Mouse (Mus musculus) layer of hippocampus, postnatal 25 days (tissue): ENCODE measurements around the gene Glt6d1. TPM values are rescaled to one million over a fixed set of nuclear protein-coding genes. Genes with fewer than 3 reads are reported as not detected.

Source experiments
- DNase-seq, 2 experiments: peaks; one replicate each; pipeline ENCODE4 v3.0.0; 2022; ENCODE audit warnings: mixed read lengths in 2 of 2, low spot score in 1 of 2; ENCODE audit errors: extremely low spot score in 1 of 2
- total RNA-seq, 2 experiments: library from RNA; stranded (reverse); gene quantifications; 2 replicates each; pipeline ENCODE4 v1.2.3; 2021

Glt6d1 gene
- total RNA-seq, 2 experiments from 2014 or later, result not detected

DNA sequence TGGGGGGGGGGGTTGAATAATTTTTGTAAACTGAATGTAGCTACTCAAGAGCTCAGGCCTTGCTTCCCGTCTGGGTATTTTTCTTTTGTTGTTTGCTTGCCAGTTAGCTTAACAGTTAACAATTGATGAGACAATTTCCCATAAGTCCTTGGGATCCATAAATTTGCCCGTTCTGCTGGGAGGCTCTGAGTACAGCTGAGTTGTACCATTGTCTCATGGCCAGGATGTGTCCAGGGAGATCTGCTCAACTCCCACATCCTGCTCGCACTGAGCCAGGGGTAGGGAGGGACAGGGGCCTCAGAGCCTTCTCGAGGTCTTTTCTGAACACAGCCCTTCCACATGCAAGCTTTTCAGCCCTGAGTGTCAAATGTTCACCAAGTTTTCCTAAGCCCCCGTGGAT, 17.6 kb downstream of the Glt6d1 start:
- DNase-seq, result no peak

DNA sequence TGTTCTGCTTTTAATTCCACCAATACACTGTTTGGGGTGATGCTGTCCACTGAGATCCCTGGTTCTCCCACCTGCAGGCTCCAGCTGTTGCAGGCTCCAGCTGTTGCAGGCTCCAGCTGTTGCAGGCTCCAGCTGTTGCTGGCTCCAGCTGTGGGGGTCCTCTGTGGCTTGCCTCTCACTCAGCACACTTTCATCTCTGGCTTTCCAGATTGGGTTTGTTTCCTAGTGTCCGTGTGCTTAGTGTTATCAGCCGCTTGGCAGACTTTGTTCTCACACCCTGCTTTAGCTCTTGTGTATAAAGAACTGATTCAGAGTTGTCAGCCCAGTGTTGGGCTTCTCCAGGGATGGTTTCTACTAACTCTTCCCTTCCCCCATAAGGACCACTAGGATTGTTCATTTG, 18.0 kb downstream of the Glt6d1 start:
- DNase-seq, result no peak

DNA sequence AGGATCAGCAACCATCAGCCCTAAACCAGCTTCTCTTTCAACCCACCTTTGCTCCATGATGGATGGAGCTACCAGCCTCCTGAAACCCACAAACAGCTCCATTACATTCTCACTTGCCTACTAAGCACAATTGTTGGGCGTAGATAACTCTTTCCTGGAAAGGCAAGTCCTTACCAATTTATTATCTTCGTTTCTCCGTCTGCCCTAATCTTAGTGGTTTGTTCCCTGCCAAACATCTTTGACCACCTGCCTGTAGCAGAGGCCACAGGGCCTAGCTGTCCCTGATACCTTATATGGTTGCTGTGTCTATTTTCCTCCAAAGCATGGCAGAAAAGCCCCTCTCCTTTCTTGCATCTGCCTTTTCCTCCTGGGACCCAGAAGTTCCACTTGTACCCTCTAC, 26.6 kb downstream of the Glt6d1 start:
- no peak for DNase-seq

DNA sequence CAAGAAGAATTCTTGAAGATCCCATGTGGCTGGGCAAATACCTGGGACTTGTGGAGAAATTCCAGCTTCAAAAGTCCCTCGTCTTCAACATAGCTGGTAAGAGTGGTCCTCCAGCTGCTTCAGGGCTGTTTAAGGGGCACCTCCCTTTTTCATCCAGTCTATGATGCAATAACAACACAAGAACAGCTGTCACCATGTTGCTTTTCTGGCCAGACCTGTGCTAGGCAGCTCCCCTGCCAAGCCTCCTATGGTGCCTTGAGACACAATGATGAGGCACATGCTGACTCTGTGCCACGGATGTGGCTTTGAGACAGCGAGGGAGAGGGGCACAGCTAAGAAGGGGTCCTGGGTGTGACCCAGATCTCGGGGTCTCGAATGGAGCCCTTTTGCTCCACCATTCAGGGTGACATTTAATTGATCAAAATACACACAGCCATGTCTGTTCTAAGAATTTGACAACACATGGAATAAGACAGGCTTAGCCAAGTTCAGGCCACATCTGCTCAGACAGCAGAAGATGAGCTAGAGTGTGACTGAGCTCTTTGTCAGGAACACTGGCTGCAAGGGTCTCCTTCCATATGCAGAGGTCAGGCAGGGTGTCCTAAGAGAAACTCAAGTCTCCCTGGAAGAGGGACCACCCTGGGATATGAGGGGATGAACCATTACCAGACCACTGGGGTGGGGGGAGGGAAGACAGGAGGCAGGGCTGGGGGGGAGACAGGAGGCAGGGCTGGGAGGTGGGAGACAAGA, 29.9 kb downstream of the Glt6d1 start:
- DNase-seq, result no peak

DNA sequence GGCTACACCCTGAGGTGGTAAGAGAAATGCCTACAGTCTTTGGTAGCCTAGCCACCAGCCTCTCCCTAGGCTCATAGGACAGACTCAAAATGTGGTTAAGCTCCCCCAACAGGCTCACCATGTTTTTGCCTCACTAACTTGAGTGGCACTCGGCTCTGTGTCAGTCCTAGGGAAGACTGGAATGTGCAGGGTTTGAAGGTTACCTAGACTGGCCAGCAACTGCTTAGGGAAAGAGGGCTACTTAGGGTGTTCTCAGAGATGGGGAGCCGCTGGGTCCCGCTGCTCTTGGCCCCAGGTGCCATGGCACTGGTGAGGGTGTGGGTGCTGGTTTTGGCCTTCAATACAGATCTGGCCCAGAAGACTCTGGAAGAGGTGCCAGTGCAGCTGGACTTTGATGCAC, 33.7 kb downstream of the Glt6d1 start, which contains the start of gene Gm13539:
Gm13539 (plus strand) TSS at position 301 of the 400 bp plus-strand sequence.
- DNase-seq, result no peak

DNA sequence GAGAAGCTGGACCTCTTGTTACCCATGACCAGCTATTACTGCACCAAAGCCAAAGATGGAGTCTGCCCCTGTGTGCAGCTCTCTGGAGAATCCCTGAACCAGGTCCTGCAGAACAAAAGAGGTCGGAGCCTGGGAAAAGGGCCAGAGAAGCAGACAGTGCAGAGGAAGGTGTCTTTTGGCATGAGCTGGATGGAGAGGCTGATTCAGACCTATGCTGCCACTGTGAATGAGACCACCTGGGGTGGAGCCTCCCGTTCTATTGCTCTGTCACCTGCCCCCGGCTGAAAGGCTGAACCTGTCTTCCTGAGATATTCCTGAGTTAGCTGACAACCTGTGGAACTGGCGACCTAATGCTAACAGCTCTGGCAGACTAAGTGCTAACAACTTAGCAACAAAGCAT, 34.7 kb downstream of the Glt6d1 start:
- DNase-seq, result no peak

DNA sequence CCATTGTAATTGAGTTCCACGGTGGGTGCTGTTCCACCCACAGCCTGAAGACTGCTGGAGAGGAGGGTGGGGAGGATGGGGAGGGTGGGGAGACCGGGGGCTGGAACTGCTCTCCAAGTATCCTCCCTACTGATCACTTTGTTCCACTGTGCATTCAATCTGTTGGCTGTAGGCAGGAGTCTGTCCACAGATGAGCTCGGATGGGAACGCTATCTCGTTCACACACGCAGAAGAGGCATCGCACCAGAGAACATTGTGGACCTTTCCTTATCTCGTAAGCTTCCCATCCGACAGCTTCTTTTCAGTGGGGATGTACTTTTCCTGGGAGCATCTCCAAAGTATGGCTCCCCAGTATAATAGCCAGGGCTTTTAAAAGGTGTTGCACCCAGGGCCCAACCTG, 36.6 kb downstream of the Glt6d1 start:
- no peak for DNase-seq

DNA sequence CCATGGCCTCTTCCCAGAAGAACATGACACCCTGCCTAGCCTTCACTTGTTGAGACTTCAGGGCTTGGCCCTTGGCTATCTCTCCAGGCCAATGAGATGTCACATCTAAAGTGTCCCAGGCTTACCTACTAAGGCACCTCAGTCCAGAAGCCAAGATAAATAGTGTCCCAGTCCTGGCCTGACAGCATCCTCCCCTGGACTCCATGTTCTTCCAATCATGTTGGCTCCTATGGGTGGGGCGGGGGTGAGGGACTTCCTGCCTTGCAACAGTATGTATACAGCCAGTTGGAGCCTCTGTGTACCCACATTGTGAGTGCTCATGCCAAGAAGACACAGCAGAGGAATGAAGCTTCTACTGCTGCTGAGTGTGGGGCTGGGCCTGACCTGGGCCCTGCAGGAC, 38.9 kb downstream of the Glt6d1 start, which contains the start of gene Lcn11:
Lcn11 (plus strand) TSS at position 301 of the 400 bp plus-strand sequence.
- no peak for DNase-seq

DNA sequence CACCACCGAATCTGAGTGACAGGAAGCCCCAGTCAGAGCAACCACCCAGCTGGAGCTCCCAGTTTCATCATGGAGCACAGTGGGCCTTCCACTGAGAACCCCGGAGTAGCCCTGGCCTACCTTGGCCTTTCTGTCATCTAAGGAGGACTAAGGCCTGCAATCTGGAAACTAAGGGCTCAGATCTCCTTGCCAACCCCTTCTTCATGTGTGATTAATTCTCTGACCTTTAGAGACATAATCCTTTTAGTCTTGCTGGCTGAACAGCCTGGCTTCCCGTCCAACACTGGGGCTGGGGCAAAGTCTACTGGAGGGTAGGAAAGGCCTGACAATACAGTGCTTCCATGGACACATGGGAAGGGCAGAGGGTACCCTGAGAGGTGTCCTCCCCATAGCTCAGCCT, 39.7 kb downstream of the Glt6d1 start:
- DNase-seq, result no peak

DNA sequence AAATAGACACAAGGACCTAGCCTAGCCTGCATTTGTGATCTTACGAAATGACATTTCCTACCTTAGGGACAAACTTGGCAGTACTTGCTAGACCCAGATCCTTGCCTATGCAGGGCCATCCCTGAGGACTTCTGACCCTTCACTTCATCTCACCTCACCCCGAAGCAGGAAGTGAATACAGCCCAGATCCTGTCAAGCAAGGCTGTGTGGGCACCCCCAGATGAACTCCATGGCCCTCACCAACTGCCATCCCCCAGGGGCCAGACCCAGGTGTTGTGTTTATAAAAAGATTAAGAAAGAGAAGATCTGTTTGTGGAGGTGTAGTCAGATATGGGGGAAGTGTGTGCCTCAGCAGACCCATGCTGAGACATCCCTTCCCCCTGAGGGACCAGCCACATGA, 41.0 kb downstream of the Glt6d1 start:
- no peak for DNase-seq

DNA sequence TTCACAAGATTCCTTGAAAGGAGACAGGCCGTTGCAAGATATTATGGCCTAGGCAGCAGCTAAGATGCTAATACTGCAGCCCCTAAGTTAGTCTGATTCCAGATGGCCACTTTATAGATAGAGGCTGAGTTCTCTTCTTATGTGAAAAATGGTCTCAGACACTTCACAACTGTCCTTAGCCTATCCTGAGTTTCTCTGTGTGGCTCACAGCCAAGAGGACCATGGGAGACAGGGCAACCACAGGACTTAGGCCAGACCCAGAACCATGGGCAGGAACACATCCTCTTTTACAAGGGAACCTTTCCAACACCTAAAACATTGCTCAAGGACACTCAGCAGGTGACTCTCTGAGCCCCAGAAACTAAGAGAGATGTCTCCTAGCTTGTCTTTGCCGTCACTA, 42.1 kb downstream of the Glt6d1 start:
- DNase-seq, result no peak

DNA sequence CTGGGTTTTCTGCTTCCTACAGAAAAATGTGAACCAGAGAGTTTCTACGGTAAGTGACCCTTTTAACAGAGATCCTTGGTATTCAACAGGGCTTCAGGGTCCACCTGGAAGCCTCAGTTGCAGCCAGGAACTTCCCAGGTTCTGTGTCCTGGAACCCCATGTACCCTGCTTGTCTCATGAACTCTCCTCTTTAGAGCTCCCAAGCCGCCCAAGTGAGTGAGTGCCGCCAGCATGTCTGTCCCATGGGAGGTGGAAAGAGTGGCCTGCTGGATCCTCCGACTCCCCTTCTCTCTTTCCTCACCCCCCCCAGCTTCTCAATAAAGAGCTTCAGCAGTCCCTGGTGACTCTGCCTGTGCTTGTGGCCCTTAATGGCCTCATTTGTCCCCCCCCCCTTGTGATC, 47.9 kb downstream of the Glt6d1 start:
- DNase-seq, result no peak

DNA sequence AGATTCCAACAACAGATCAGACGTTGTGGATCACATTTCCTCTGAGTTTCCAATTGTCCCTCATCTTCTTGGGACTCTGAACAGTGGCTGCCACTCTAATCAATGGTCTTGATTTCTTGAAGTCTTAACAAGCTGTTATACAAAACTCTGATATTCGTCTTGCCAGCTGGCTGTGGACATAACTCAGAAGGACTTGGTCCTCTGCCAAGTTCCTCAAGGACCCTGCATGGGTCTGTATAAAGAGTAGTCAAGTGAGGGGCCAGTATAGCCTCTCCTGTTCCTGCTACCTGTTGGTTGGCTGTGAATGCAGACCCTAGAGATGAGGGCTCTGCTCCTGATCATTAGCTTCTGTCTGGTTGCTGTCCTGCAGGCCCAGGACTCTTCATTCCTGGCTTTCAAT, 50.4 kb downstream of the Glt6d1 start, which contains the start of gene Lcn3:
Lcn3 (plus strand) TSS at position 301 of the 400 bp plus-strand sequence.
- DNase-seq, result no peak

DNA sequence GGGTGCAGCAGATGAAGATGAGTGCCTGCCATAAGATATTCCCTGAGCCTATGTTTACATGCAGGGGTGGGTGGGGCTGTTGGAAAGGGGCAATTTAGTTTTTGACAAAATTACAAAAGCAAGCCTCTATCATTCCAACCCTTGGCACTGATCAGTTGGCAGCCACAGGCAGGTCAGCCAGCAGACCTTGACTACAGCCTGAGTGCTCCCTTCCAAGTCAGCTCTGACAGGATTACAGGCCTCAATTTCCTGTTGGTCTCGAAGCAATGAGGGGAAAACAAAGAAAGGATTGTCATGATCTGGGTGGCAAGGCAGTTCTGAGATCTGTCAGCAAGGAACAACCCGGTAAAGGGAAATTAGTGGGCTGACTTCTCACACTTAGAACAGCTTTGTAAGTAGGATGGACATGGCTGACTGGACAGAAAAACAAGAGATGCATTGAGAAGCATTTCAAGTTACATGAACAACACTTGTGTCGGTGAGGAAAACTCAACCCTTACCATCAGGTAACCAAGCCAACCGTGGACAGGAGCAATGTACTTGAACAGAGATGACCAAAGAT, 57.5 kb downstream of the Glt6d1 start:
- DNase-seq, result no peak

DNA sequence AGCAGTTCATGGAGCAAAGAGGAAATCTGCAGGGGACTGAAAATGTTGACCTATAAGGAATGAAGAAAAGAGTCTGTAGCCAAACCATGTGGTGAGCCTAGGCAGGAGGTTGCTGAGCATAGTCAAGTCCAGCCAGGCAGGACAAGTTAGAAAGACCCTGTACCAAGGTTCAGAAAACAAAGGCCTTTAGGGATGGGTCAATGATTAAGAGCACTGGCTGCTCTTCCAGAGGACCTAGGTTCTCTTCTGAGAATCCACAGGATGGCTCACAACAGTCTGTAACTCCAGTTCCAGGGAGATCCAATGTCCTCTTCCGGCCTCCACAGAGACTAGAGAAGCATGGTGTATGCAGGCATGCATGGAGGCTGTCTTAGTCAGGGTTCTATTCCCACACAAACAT, 61.4 kb downstream of the Glt6d1 start:
- DNase-seq, result no peak

Other genes with a start within 250 kb of the Glt6d1 start
- gene Mamdc4, start 241.0 kb downstream of the Glt6d1 start, total RNA-seq, result 1 to 10 TPM; 1.9 to 2.3 TPM
- 10 to 100 TPM; 67.9 to 75.4 TPM for gene Phpt1, start 240.6 kb downstream of the Glt6d1 start, total RNA-seq
- gene Ajm1, start 234.1 kb downstream of the Glt6d1 start, total RNA-seq, result 100 to 1,000 TPM; 104 to 117 TPM
- gene Rabl6, start 207.3 kb downstream of the Glt6d1 start, total RNA-seq, result 100 to 1,000 TPM; 128 to 145 TPM
- gene Ccdc183, start 198.2 kb downstream of the Glt6d1 start, total RNA-seq, result not detected
- 10 to 100 TPM; 21.3 to 24.7 TPM for gene Tmem141, start 193.8 kb downstream of the Glt6d1 start, total RNA-seq
- gene Fcna, start 187.8 kb downstream of the Glt6d1 start, total RNA-seq, result under 1 TPM; 0.44 to 0.80 TPM
- gene Lcn8, start 162.7 kb downstream of the Glt6d1 start, total RNA-seq, result not detected
- gene Lcn5, start 157.9 kb downstream of the Glt6d1 start, total RNA-seq, result not detected
- not detected for gene Lcn6, start 139.1 kb downstream of the Glt6d1 start, total RNA-seq
- gene Lcn10, start 133.1 kb downstream of the Glt6d1 start, total RNA-seq, result not detected
- gene Obp2a, start 115.8 kb downstream of the Glt6d1 start, total RNA-seq, result not detected
- gene Bmyc, start 109.1 kb downstream of the Glt6d1 start, total RNA-seq, result 100 to 1,000 TPM in 1 of 2 experiments, 10 to 100 TPM in 1; 98.1 to 104 TPM
- gene Obp2b, start 78.8 kb downstream of the Glt6d1 start, total RNA-seq, result not detected
- gene Lcn3, start 50.3 kb downstream of the Glt6d1 start, total RNA-seq, result not detected
- not detected for gene Lcn11, start 38.8 kb downstream of the Glt6d1 start, total RNA-seq
- not detected for gene Gm13539, start 33.6 kb downstream of the Glt6d1 start, total RNA-seq
- not detected for gene Lcn9, start 7.3 kb upstream of the Glt6d1 start, total RNA-seq
- not detected for gene Sohlh1, start 31.4 kb upstream of the Glt6d1 start, total RNA-seq
- gene Kcnt1, start 47.9 kb upstream of the Glt6d1 start, total RNA-seq, result 10 to 100 TPM; 33.6 to 37.2 TPM
- gene Camsap1, start 167.4 kb upstream of the Glt6d1 start, total RNA-seq, result 100 to 1,000 TPM; 113 to 122 TPM
- 10 to 100 TPM; 58.1 to 68.6 TPM for gene Ubac1, start 205.9 kb upstream of the Glt6d1 start, total RNA-seq